Mouse (Mus musculus) c-Kit-positive CD71-positive TER-119-negative erythroid progenitor cells, embryonic 14.5 days (primary cell): ENCODE data around the gene Ctdsp2.

ENCODE experiments used
- DNase-seq: peaks from one replicate; pipeline ENCODE4 v3.0.0-alpha.2; 2013; ENCODE audit warnings: low read depth

Ctdsp2 gene

DNA sequence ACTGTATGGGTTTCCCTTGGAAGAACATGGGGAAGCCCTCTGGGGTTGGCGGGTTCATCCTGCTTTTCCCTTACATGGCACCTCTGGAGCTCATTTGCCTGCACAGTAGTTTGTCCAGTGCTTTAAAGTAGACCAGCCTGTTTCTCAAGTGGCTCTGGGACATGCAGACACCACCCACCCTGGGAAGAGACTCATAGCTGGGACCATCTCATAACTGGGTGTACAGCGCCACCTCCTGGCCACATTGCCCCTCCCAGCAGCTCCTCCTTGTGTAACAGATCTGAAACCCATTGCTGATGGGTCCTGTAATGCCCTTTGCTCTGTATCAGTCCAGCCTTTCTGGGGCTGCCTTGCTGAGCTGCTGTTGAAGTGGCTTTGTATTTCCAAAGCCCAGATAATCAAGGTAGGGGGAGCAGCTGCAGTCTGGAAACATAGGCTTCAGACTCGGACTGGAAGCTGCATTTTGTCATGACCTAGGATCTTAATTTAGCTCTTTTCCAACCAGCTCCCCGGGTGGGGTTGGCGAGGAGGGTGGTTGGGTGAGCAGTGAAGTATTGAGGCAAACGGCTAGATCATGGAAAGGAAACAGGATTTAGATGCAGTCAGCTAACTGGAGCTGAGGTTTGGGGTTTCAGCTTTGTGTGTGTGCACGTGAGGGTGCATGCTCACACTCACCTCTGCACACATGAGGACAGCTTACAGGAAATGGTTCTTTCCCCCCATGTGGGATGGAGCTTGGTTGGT lies 12.0 kb downstream of the Ctdsp2 start:
- peak; percentile 71 for DNase-seq

DNA sequence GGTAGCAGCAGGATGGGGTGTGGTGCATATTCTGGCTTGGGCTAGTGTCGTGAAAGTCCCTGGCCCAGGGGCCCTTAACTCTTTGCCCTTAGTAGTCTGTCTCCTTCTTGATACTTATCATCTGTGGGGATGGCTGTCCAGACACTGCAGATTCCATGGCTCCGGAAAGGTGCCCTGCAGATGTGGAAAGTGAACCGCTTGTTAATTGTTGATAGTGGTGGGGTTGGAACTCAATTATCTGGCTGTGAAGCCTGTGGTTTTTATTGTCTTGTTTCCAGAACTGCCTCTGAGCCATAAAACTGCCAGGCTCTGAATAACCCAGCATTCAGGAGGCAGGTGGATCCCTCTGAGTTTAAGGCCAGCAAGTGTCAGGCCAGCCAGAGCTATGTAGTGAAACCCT lies 13.2 kb downstream of the Ctdsp2 start:
- DNase-seq, result no peak

DNA sequence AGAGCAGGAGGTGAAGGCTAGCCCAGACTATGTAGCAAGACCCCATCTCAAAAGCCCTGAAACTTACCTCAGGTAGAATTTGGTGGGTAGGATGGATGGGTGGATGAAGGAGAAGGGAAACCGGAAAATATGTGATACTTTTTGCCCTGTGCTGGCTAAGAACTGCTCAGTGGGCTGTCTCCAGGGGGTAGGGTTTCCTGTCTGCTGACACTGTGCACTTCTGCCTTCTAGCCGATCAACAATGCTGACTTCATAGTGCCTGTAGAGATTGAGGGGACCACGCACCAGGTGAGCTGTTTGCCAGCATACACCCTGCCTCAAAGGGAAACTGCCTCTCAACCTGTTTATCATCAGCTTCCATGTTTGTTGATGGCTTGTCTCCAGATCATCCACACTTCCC lies 15.1 kb downstream of the Ctdsp2 start:
- no peak for DNase-seq

DNA sequence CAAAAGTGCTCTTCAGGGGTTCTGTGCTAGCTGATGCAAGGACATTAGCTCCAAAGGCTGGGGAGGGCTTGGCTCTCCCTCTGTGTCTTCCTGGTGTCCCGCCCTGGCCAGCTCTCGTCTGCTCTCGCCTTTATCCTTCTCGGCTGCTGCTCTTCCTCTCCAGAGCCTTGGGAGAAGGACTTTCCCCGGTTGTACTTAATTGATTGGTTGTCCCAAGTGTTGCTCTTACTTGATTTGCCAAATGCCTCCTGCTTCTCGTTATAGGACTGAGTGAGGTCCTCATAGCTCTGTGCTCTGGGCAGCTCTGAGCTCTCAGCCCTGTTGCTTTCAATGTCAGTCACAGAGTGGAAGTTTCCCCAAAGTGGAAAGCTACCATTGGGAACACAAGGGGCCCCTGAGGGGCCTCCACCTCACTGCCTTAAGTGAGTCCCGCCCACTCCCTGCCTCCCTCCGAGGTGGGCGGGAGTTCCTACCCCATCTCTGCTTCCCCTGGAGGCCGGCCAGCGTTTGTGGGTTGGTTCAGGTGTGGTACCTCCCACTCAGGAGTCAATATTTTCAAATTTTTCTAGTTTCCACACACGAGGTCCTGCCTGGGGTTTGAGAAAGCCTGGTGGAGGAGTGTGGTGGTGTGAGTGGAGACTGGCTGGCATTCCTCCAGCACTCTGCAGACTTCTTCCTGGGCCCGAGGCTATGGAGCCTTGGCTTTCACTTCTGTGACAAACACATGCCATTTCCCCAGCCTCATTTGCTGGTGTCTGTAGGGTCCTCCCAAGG lies 19.0 kb downstream of the Ctdsp2 start:
- no peak for DNase-seq

DNA sequence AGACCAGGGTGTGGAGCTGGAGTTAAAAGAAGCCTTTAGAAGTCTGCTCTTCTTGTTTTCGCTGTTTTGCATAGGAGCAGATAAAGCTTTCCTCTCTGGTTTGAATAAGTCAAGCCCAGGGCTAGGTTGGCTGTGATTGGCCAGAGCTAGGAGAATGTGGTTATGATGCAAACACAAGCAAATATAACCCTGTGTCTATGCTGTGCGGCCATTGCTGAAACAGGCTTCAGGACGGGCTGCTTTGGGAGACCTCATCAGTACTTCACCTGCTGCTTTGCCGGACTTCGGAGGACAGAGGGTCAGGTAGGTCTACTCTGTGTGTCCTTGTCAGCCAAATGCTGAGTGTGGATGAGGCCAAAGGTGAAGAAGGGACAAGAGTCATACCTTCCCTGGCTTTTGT lies 22.0 kb downstream of the Ctdsp2 start, which contains the start of gene Avil:
Gene Avil, plus strand, starts transcription at position 181 of the 400 bp plus-strand sequence.
- DNase-seq, result no peak

DNA sequence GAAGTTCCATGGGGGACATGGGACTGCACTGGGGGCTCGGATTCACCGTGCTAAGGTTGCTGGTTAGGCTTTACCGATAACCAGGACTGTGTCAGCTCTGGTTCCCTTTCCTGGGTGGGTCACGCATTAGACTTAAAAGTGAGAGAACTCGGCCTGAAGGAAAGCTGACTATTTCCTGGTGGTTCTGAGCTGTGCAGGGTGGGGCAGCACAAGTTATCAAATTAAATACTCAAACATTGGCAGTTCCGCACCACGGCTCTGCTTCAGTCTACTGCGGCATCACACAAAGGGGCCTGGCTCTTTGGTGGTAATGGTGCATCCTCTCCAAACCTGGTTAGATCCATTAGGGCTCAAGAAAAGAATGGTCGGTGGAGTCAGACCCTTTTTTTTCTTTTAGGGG lies 22.8 kb downstream of the Ctdsp2 start:
- no peak for DNase-seq

DNA sequence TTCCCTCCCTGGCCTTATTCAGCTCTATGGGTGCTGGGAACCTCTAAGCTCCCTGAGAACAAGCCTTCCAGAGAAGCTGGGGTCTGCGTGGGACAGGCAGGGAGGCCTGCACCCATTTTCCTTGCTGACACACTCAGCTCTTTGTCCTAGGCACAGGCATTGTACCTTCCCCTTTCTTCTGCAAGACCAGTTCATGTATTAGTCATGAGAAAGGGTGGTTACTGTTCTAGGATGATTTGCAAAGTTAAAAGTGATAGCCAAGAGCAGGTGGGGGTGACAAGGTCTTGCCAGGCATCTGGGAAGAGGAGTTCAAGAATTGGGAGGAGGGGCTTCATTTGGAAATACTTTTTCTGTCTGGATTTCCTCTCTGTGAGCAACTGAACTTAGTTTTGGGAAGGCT lies 23.5 kb downstream of the Ctdsp2 start:
- no peak for DNase-seq

DNA sequence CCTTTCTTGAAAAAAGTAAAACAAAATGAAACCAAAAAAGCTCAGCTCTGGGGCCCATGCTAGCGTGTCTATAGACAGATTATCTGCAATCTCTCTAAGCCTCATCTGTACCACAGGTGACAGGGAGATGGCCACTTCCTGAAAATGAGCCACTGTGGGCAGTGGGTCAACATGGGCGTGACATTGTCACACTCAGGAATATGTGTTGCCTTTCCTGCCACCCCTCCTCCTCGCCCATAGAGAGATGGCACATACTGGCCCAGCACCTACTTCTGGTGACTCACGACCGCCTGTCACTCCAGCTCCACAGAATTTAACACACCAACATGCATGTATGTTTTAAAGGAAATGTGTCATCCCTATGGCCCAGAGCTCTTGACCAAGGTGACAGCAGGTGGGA lies 24.2 kb downstream of the Ctdsp2 start:
- DNase-seq, result no peak

DNA sequence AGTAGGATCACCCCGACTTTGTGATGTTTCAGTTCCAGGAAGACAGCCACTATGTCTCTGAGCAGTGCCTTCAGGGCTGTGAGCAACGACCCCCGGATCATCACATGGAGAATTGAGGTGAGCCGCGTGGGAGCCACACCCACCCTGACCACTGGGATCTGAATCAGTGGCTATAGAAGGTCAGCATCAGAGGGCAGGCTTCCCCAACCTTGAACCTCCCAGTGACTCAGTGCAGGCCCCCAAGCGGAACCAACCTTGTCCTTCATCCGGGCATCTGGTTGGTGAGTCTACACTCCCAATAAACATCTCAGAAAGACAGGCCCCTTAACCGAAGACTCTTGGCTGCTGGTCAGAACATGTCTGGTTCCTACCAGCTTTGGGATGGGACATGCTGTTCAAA lies 24.8 kb downstream of the Ctdsp2 start:
- DNase-seq, result no peak

DNA sequence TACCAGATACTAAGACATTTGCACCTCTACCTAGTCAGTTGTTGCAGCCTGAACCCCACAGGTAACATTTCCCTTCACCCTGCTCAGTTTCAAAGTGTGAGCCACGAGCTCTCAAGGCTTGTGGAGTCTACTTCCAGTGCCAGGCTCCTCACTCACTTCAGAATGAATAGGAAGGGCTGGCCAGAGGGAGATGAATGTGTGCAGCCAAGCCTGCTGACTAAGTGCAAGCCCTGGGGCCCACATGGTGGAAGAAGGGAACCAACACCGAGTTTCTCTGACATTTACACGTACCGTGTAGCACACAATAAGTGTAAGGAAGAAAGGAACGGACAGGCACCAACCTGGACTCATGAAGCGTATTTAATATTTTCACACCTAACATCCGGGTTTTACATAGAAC lies 25.3 kb downstream of the Ctdsp2 start:
- no peak for DNase-seq

DNA sequence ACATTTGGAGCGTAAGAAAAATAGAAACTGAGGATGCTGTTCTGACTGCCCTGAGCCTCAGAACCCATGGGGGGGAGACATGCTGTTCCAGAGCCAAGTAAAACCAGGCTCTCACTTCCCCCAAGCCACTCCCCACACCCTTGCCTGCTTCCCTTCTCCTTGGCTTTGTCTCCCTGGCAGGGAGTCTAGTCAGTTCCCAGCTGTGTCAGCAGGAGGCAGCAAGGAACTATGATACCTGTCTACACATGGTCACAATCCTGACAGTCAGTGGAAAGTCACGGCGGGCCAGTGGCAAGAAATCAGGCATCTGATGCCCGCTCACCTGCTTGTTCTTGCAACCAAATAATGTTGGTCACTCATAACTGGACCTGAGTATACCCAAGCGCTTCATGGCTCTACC lies 38.0 kb downstream of the Ctdsp2 start:
- no peak for DNase-seq

DNA sequence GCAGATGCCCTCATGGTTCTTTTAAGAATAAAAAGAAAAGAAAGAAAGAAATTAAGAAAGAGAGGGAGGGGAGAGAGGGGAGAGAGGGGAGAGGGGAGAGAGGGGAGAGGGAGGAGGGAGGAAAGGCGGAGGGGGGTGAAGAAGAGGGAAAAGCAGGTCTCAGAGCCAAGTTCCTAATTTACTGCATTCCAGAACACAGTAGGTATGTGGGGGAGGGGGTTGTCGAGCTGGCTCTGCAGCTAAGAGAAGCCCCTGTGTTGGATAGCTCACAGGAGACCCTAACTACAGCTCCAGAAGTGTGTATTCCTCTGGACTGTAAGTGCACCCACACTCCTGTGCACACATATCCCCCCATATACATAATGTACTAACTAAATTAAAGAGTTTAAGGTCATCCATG lies 38.6 kb downstream of the Ctdsp2 start:
- no peak for DNase-seq

DNA sequence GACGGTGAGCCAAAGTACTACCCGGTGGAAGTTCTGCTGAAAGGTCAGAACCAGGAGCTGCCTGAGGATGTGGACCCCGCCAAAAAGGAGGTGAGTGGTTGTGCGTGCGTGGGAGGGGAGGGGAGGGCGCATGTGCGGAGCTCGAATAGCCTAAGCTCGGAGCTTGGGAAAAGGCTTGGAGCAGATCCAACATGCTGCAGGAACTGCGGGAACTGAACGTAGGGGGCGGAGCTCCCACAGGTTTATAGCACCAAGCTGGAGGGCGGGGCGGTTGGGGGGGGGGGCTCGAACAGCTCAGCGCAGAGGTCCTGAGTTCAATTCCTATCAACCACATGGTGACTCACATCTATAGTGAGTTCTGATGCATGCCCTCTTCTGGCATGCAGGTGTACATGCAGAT lies 39.9 kb downstream of the Ctdsp2 start:
- DNase-seq, result no peak

DNA sequence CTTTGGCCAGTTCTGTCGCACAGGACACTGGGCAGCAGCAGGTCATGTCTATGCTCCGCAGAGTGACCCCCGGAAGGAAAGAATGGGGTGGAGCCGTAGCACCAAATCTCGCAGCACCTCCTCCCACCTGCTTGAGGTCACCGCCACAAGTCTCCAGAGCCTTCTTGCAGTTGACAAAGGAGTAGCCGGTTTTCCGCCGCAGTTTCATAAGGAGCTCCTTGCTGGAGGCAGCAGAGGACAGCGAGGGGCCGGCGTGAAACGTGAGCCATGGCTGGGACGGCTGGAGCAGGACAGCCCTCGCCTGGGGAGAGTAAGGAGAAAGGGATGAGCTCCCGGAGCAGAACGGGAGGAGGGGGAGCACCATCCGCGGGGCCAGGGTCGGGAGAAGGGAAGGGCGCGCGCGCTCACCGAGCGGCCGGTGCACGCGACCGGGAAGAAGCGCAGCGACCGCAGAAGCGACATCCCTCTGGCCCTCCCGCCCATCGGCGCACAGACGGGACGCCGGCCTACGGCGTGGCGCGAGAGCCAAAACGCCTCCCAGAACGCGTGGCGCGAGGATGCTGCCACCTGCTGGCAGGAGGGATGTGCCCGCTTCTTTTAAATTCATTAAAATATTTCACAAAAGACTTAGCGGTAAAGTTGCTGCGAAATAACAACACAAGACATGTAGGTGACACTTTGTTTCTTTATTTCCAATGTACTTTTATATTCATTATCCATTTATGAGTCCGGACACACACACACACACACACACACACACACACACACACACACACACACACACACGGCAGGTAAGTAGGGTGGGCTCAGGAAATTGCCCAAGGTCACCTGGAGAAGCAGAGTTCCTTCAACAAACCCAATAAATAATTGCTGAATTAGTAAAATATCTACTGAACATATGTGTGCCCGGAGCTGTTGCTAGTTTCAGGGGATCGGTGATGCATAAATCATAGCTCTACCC lies 52.1 kb downstream of the Ctdsp2 start, which contains the start of gene Tsfm:
Gene Tsfm, minus strand, starts transcription at position 505 of the 961 bp plus-strand sequence.
- DNase-seq, result peak; percentile 91

DNA sequence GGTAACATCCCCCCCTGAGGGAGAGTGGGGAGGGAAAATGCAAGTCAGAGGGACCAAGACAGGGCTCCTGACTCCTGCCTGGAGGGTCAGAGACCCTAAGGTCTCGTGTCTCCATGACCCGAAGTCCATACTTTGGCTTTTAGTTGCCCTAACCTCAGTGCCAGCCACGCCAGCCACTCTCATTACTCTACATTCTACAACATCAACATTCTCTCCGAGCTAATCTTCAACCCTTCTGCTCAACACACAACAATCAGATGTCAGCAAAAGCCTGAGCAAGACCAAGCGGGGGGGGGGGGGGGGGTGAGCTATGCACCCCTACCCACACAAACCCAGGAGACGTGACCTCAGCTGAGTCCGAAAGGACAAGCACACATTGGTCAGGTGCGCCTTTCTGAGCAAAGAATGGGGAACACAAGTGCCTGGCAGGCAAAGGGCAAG lies 54.8 kb downstream of the Ctdsp2 start:
- DNase-seq, result no peak

DNA sequence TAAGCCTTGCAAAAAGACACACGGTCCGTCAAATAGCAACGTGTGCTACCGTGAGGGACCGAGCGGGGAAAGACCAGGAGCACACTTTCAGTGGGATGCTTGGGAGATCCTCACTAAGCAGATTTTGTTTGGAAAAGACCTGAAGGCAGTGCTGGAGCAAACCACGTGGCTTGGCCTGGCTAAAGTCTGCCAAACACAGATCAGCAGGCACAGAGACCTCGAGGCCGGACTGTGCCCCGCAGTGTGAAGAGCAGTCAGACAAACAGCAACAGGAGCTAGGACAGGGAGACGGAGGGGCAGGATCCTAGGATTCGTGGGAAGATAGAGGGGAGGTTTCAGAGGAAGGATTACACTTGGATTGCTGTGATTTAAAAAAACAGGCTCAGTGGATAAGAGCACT lies 57.8 kb downstream of the Ctdsp2 start:
- DNase-seq, result no peak

DNA sequence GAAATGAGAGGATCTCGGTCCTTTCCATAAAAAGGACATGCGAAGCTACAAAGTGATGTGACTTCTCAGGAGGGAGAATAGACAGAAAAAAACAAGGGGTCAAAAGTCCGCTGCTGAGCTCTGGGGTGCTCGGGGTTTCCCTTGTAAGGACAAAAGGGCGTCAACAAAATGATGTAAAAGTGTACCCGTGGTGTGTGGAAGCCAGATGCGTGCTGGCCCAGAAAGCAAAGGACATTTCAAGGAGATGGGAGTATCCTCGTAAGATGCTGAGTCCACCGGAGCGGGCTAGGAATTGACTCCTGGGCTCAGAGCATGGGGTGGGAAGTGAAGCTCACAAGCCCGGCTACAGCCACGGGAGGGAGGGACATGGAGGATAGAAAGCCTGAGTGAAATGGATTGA lies 59.1 kb downstream of the Ctdsp2 start:
- DNase-seq, result no peak

DNA sequence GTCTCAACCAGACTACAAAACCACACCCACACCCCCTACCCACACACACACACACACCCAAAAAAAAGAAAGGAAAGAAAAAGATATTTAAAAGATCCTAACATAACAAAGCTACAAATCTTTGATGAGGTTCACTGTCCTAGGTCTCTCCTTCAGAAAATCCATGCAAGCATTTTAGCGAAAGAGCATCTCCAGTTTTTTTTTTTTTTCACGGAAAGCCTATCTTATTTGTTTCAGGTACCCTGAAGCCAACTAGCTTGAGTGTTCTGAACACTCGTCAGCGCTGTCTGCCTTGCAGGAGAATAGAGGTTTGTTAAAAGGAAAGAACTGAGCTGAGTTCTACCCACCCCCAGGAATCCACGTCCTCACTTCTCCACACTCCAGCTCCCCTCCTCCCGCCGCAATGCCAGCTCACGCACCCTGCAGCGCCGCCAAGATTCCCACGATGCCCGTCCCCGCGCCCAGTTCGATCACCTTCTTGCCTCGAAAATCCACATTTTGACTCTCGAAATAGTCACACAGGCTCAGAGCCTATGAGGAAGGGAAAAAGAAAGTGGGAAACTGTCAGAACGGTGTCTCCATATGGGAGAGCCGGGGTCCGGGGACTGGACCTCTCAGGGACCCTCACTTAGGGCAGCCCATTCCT lies 62.2 kb downstream of the Ctdsp2 start:
- DNase-seq, result no peak

DNA sequence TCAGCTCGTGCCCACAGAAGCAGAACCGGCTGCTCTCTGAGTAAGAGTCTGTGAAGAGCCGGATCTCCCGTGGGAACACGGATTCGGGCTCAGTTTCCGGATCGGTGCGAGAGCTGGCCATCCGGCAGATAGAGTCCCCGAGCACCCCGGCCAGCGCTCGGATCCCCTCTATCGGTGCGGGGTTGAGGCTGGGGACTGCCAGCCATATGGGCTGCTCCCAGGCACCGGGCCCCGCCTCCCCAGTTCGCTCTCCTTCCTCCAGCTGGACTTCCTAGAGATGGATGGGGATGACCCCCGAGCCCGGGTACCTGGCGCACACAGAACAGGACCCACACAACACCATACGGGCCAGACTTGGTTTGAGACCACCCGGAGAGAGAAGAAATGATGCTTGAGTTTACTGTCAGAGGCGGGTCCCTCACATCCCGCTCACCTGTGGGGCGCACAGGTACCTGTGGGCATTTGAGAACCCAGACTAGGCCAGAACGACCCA lies 62.8 kb downstream of the Ctdsp2 start, which contains the start of the genes Mettl1 and Eef1akmt3:
Gene Mettl1, plus strand, starts transcription at position 141 of the 493 bp plus-strand sequence.
Gene Eef1akmt3, minus strand, starts transcription at position 240 of the 493 bp plus-strand sequence.
- no peak for DNase-seq

DNA sequence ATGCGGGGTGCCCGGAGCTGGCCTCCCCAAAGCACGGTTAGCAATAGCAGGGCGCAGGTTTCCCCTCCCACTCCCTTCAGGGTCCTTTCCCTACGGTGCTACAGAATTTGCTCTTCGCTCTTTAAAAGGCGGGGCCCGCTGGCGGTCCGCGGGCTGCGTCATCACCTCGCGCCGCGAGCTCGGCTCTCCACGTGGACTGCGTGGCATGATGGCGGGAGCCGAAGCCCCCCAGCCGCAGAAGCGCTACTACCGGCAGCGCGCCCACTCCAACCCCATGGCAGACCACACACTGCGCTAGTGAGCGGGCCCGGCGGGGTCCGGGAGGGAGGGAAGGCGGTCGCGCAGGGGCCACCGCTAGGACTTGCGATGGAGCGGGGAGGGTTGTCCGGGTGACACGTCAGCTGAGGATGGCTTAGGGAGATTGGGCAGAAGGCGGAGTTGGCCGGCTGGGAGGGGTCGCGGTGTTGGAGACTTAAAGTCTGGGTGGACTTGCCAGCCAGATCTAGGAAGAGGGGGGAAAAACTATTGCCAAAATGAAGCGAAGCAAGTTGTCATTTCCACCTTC lies 63.3 kb downstream of the Ctdsp2 start:
- DNase-seq, result peak; percentile 75
